Mouse (Mus musculus): ENCODE data around the gene Khsrp.

DNA sequence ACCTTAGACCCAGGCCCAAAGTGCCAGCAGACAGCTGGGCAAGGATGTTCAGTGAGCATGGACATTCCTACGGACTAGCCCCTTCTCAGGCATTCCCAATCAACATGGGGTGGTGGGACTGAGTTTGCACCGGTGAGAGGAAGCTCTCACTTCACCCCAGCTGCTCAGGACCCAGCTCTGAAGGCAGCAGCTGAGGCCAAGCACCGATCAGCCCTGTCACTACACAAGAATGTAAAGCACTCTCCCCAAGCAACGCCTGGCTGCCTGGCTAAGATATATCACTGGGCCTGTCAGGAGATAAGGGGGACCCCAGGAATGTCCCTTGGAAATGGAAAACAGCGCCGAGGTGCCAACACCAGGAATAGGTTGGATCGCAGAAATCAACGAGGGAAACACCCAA, 30.1 kb downstream of the Khsrp start:
- TF ChIP-seq POLR2A (IDR thresholded peaks at IDR 0.05; ENCODE audit: borderline replicate concordance, control insufficient read depth, low read depth, low read length) (no peak), CTCF (IDR thresholded peaks at IDR 0.05; ENCODE audit: control insufficient read depth, insufficient read depth, low read length) (no peak)
